Mouse (Mus musculus) G1E (cell line): ENCODE measurements around the gene Mrfap1. TPM values are rescaled to one million over a fixed set of nuclear protein-coding genes. Genes with fewer than 3 reads are reported as not detected.

ENCODE experiments used
- ATAC-seq: 2 replicates; pipeline ENCODE4 v1.8.0; 2016; ENCODE audit warnings: mild to moderate bottlenecking; ENCODE audit not compliant: insufficient number of reproducible peaks, poor library complexity, low FRiP score, severe bottlenecking; ENCODE audit errors: extremely low read depth
- DNase-seq: peaks from one replicate; pipeline ENCODE4 v3.0.0; 2012; ENCODE audit warnings: low spot score
- H3K27me3 ChIP-seq: 2 replicates; pipeline ENCODE4 v1.6.1; 2012; ENCODE audit warnings: mild to moderate bottlenecking, low read length, inconsistent platforms; ENCODE audit not compliant: insufficient read depth
- H3K36me3 ChIP-seq: replicated peaks from 2 replicates; pipeline ENCODE3; 2012; ENCODE audit warnings: mild to moderate bottlenecking, inconsistent platforms
- H3K4me1 ChIP-seq: 2 replicates; pipeline ENCODE4 v1.6.1; 2012; ENCODE audit warnings: low read depth, low read length, inconsistent platforms, mixed read lengths; ENCODE audit not compliant: insufficient read depth
- H3K4me3 ChIP-seq: 2 replicates; pipeline ENCODE4 v1.5.1; 2012; ENCODE audit warnings: low read depth, mild to moderate bottlenecking, inconsistent platforms, low read length, moderate library complexity, mixed read lengths
- H3K9me3 ChIP-seq: replicated peaks from 2 replicates; pipeline ENCODE4 v1.6.1; 2012; ENCODE audit warnings: inconsistent platforms
- CTCF ChIP-seq: IDR thresholded peaks from 2 replicates; pipeline ENCODE4 v1.5.1; 2012; ENCODE audit warnings: low read depth, low read length, inconsistent platforms, mixed read lengths
- GATA1 ChIP-seq: IDR thresholded peaks from 2 replicates; pipeline ENCODE4 v1.6.1; 2012; ENCODE audit warnings: borderline replicate concordance, low read length, inconsistent platforms, mixed read lengths
- GATA2 ChIP-seq: IDR thresholded peaks from 2 replicates; pipeline ENCODE4 v1.6.1; 2012; ENCODE audit warnings: low read depth, low read length, inconsistent platforms, borderline replicate concordance
- POLR2AphosphoS5 ChIP-seq: IDR thresholded peaks from 2 replicates; pipeline ENCODE4 v1.6.1; 2012; ENCODE audit warnings: low read depth, low read length, inconsistent platforms; ENCODE audit not compliant: insufficient replicate concordance
- TAL1 ChIP-seq: conservative IDR thresholded peaks from 2 replicates; pipeline ENCODE4 v1.6.1; 2012; ENCODE audit warnings: low read depth, low read length, inconsistent platforms, mixed read lengths
- polyA plus RNA-seq: library from polyadenylated mRNA; stranded (reverse); fragments of >175 nt; gene quantifications from 2 replicates; pipeline ENCODE4 v1.2.3, GENCODE M21; 2012
- total RNA-seq, 2 experiments: library from RNA; stranded (forward) in 1 of 2; stranded (reverse) in 1 of 2; fragments of 200-1000 nt in 1 of 2; fragments of >200 nt in 1 of 2; fragmentation: Nextera tagmentation in 1 of 2; gene quantifications; 2 replicates each; pipeline ENCODE4 v1.2.3; 2014 to 2017

Mrfap1 gene
- total and polyA plus RNA-seq, 3 experiments, result 98.5 to 310 (median 106) TPM

DNA sequence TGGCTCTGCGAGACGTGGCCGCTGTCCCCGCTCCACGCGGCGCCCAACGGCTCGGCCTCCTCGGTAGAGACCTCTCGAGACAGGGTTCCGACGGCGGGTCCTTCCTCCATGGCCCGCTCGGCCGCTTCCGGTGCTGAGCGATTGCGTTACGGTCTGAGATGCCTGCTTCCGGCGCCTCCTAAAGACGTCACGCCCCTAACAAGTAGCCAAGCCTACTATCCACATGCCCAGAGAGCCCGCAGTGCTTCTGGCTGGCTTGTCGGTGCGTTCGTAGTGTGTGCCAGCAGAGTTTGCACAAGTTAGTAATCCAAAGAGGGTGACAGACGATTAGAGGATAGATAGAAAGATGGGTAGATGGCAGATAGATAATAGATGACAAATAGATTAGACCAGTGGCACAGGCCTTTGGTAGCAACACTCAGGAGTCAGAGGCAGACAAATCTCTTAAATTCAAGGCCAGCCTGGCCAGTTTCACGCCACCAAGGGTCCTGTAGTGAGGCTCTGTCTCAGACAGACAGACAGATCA lies 48.0 kb downstream of the Mrfap1 start, which contains the start of gene Bloc1s4:
TSS of gene Bloc1s4 (minus strand) at position 115 of the 526 bp plus-strand sequence.
- ATAC-seq (peak; percentile 84), DNase-seq (peak; percentile 82)
- H3K4me1 ChIP-seq, result peaks cover 51% of the 10 kb centered on the region

DNA sequence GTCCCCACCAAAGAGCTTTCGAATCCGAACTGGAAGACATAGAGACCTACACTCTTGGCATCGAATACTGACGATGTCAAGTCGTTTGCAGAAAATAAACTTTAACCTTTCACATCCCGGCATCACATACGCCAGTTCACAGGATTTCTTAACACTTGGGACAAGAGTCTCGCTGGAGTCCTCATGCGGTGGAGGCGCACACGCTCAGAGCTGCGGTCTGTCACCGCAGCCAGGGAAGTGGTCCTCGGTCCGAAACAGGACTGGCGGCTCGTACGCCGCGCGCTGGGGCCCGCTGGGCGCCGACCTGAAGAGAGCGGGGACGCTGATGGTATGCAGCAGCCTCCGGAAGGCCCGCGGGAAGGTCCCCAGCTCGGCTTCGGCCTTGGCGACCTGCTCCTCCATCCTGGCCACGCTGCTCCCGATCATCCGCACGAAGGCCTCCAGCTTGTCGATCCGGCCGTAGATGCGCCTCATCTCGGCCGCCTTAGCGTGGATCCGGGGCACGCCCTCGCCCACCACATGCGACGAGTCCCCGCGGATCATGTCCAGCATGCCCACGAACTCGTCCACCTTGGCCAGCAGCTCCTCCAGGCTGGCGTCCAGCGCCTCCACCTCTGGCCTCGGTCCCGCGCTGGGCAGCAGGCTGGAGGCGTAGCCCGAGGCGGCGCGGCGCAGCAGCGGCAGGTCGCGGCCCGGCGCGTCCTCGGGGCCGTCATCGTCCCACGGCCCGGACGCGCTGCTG lies 48.6 kb downstream of the Mrfap1 start:
- Histone ChIP-seq H3K27me3 (no peaks in the 10 kb centered on the region; the same call in 1 of the 2 replicates), H3K4me3 (peak overlapping the region; percentile 88), H3K4me1 (peaks cover 51% of the 10 kb centered on the region), H3K36me3 (peaks cover 32% of the 10 kb centered on the region), H3K9me3 (no peaks in the 10 kb centered on the region)
- no peak for ATAC-seq
- TF ChIP-seq GATA1 (no peak), CTCF (no peak), POLR2AphosphoS5 (no peak), GATA2 (no peak), TAL1 (no peak)
- DNase-seq, result peak; percentile 32

More for the DNA sequence above, 48.0 kb downstream of the Mrfap1 start, which contains the start of gene Bloc1s4:
- Histone ChIP-seq H3K4me3 (peak within 1 kb of the TSS; percentile 88), H3K9me3 (no peaks in the 10 kb centered on the region), H3K36me3 (peaks cover 28% of the 10 kb centered on the region), H3K27me3 (peaks cover 5% of the 10 kb centered on the region; the same call in 1 of the 2 replicates)
- TF ChIP-seq TAL1 (no peak), GATA2 (no peak), CTCF (no peak), GATA1 (no peak)

DNA sequence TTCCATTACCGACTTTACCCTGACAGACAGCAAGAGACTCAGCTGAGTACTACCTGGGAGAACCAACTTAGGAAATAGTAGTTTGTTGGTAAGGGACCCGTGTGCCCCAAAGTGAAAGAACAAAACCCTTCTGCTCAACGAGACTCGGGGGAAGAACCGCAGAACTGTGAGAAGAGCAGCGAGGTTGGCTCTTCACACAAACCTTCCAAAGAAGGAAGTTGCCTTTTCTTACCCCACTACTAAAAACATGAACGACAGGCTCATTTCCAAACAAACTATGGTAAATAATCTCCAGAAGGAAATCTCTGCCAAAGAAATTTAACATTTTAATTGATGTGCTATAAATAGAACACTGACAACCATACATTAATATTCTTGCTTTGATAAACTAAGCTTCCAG lies 49.5 kb downstream of the Mrfap1 start:
- Histone ChIP-seq H3K4me1 (peaks cover 46% of the 10 kb centered on the region), H3K4me3 (peak overlapping the region; percentile 88; the same call in 1 of the 2 replicates), H3K27me3 (peaks cover 2% of the 10 kb centered on the region), H3K36me3 (peaks cover 32% of the 10 kb centered on the region), H3K9me3 (no peaks in the 10 kb centered on the region)
- TF ChIP-seq TAL1 (no peak), POLR2AphosphoS5 (no peak), CTCF (no peak), GATA2 (no peak), GATA1 (no peak)
- DNase-seq (no peak), ATAC-seq (no peak)

Other genes starting within 250 kb of the Mrfap1 start
- gene Tbc1d14, start 203.5 kb downstream of the Mrfap1 start, total RNA-seq (2014; fragmentation: Nextera tagmentation), result 12.5 and 15.7 TPM in 2 replicates
- 7.7 and 8.0 TPM in 2 replicates for gene Tbc1d14, start 203.5 kb downstream of the Mrfap1 start, total RNA-seq (2017)
- 13.1 and 15.2 TPM in 2 replicates for gene Tbc1d14, start 203.5 kb downstream of the Mrfap1 start, polyA plus RNA-seq
- 21.4 and 27.5 TPM in 2 replicates for gene D5Ertd579e, start 100.7 kb downstream of the Mrfap1 start, total RNA-seq (2014; fragmentation: Nextera tagmentation)
- gene D5Ertd579e, start 100.7 kb downstream of the Mrfap1 start, total RNA-seq (2017), result 34.4 and 39.4 TPM in 2 replicates
- gene D5Ertd579e, start 100.7 kb downstream of the Mrfap1 start, polyA plus RNA-seq, result 3.4 and 3.5 TPM in 2 replicates
- gene Bloc1s4, start 48.1 kb downstream of the Mrfap1 start, total RNA-seq (2014; fragmentation: Nextera tagmentation), result 5.1 and 9.3 TPM in 2 replicates
- 17.6 and 19.7 TPM in 2 replicates for gene Bloc1s4, start 48.1 kb downstream of the Mrfap1 start, total RNA-seq (2017)
- 15.9 and 22.4 TPM in 2 replicates for gene Bloc1s4, start 48.1 kb downstream of the Mrfap1 start, polyA plus RNA-seq
- gene Man2b2, start 33.9 kb upstream of the Mrfap1 start, total RNA-seq (2014; fragmentation: Nextera tagmentation), result 43.8 and 45.0 TPM in 2 replicates
- gene Man2b2, start 33.9 kb upstream of the Mrfap1 start, total RNA-seq (2017), result 17.3 and 18.6 TPM in 2 replicates
- gene Man2b2, start 33.9 kb upstream of the Mrfap1 start, polyA plus RNA-seq, result 39.3 and 43.3 TPM in 2 replicates
- not detected in 2 replicates for gene Ppp2r2c, start 71.7 kb upstream of the Mrfap1 start, total RNA-seq (2014; fragmentation: Nextera tagmentation)
- 0.05 and 0.12 TPM in 2 replicates for gene Ppp2r2c, start 71.7 kb upstream of the Mrfap1 start, total RNA-seq (2017)
- not detected in 2 replicates for gene Ppp2r2c, start 71.7 kb upstream of the Mrfap1 start, polyA plus RNA-seq
- gene Wfs1, start 192.4 kb upstream of the Mrfap1 start, total RNA-seq (2014; fragmentation: Nextera tagmentation), result not detected in 2 replicates
- 0.05 TPM in 1 of 2 replicates, not detected in the other for gene Wfs1, start 192.4 kb upstream of the Mrfap1 start, total RNA-seq (2017)
- 0.02 TPM in 1 of 2 replicates, not detected in the other for gene Wfs1, start 192.4 kb upstream of the Mrfap1 start, polyA plus RNA-seq